Mouse (Mus musculus): ENCODE data around the gene Me3. TPM values are rescaled to one million over a fixed set of nuclear protein-coding genes. Genes with fewer than 3 reads are reported as not detected.
"Not testable (repeated sequence)": the region's sequence is repeated elsewhere in the genome, so short reads cannot be mapped to it uniquely, and the experiment has no call there.

Gene Me3
- total RNA-seq, 1 experiment = 0.13 TPM

GRCm38 (mm10) chr7:89720256-89720655, 88.1 kb downstream of the Me3 start:
- TF ChIP-seq HCFC1 (IDR thresholded peaks at IDR 0.05; ENCODE audit: borderline replicate concordance, insufficient read depth, low read length) = no peak
- no peak for TF ChIP-seq ZNF384 (IDR thresholded peaks at IDR 0.05; ENCODE audit: low read depth, low read length)
- no peak for TF ChIP-seq CHD2 (IDR thresholded peaks at IDR 0.05; ENCODE audit: low read depth, low read length)
- TF ChIP-seq MAFK (IDR thresholded peaks at IDR 0.05; ENCODE audit: insufficient read depth, low read depth, low read length) = no peak
- TF ChIP-seq ZC3H11A (IDR thresholded peaks at IDR 0.05; ENCODE audit: borderline replicate concordance, low read depth, low read length) = no peak
- DNase-seq (ENCODE audit: low read depth, low spot score) = no peak
- no peak overlapping the region for H3K27ac ChIP-seq (ENCODE audit: insufficient read depth, low read depth, low read length, poor library complexity, severe bottlenecking)
- H3K9ac ChIP-seq (ENCODE audit: insufficient read depth, low read depth, low read length, poor library complexity, severe bottlenecking) = no peak overlapping the region
- H3K9me3 ChIP-seq (ENCODE audit: control insufficient read depth, insufficient read depth, low read depth, low read length) = no peaks in the 10 kb centered on the region
- H3K36me3 ChIP-seq (ENCODE audit: control insufficient read depth, insufficient read depth, low read length, poor library complexity, severe bottlenecking) = no peaks in the 10 kb centered on the region
- H3K4me1 ChIP-seq (ENCODE audit: control insufficient read depth in 2 of 2, insufficient read depth in 2 of 2, low read length in 2 of 2, poor library complexity in 1 of 2) = no peaks in the 10 kb centered on the region
- in situ Hi-C loops (cut with MboI; ENCODE audit: low sequenced_read_pairs in 2 of 2, unreplicated experiment in 2 of 2) = no loop called here
- no peak overlapping the region for H3K4me3 ChIP-seq (ENCODE audit: insufficient read depth in 1 of 2, low read depth in 1 of 2, low read length in 2 of 2, poor library complexity in 1 of 2, severe bottlenecking in 1 of 2)

- no peak overlapping the region for H3K27ac ChIP-seq (ENCODE audit: insufficient read depth, low read depth, low read length, poor library complexity, severe bottlenecking)
- no peak overlapping the region for H3K9ac ChIP-seq (ENCODE audit: insufficient read depth, low read depth, low read length, poor library complexity, severe bottlenecking)
- TF ChIP-seq MAFK (IDR thresholded peaks at IDR 0.05; ENCODE audit: insufficient read depth, low read depth, low read length) (no peak), HCFC1 (IDR thresholded peaks at IDR 0.05; ENCODE audit: borderline replicate concordance, insufficient read depth, low read length) (no peak), ZNF384 (IDR thresholded peaks at IDR 0.05; ENCODE audit: low read depth, low read length) (no peak), CHD2 (IDR thresholded peaks at IDR 0.05; ENCODE audit: low read depth, low read length) (no peak), ZC3H11A (IDR thresholded peaks at IDR 0.05; ENCODE audit: borderline replicate concordance, low read depth, low read length) (no peak)
- no peak overlapping the region for H3K4me3 ChIP-seq (ENCODE audit: insufficient read depth in 1 of 2, low read depth in 1 of 2, low read length in 2 of 2, poor library complexity in 1 of 2, severe bottlenecking in 1 of 2)
- no peaks in the 10 kb centered on the region for H3K4me1 ChIP-seq (ENCODE audit: control insufficient read depth in 2 of 2, insufficient read depth in 2 of 2, low read length in 2 of 2, poor library complexity in 1 of 2)
- H3K9me3 ChIP-seq (ENCODE audit: control insufficient read depth, insufficient read depth, low read depth, low read length) = no peaks in the 10 kb centered on the region
- no peaks in the 10 kb centered on the region for H3K36me3 ChIP-seq (ENCODE audit: control insufficient read depth, insufficient read depth, low read length, poor library complexity, severe bottlenecking)
- no peak for DNase-seq (ENCODE audit: low read depth, low spot score)
- in situ Hi-C loops (cut with MboI; ENCODE audit: low sequenced_read_pairs in 2 of 2, unreplicated experiment in 2 of 2) = no loop called here
These were observed 94.5 kb downstream of the Me3 start for GRCm38 (mm10) chr7:89726712-89727111.

GRCm38 (mm10) chr7:89727615-89728014, 95.4 kb downstream of the Me3 start:
- Histone ChIP-seq H3K9me3 (ENCODE audit: control insufficient read depth, insufficient read depth, low read depth, low read length) (no peaks in the 10 kb centered on the region), H3K4me3 (ENCODE audit: insufficient read depth in 1 of 2, low read depth in 1 of 2, low read length in 2 of 2, poor library complexity in 1 of 2, severe bottlenecking in 1 of 2) (no peak overlapping the region), H3K9ac (ENCODE audit: insufficient read depth, low read depth, low read length, poor library complexity, severe bottlenecking) (no peak overlapping the region), H3K27ac (ENCODE audit: insufficient read depth, low read depth, low read length, poor library complexity, severe bottlenecking) (no peak overlapping the region), H3K4me1 (ENCODE audit: control insufficient read depth in 2 of 2, insufficient read depth in 2 of 2, low read length in 2 of 2, poor library complexity in 1 of 2) (no peaks in the 10 kb centered on the region), H3K36me3 (ENCODE audit: control insufficient read depth, insufficient read depth, low read length, poor library complexity, severe bottlenecking) (no peaks in the 10 kb centered on the region)
- TF ChIP-seq MAFK (IDR thresholded peaks at IDR 0.05; ENCODE audit: insufficient read depth, low read depth, low read length) (no peak), ZC3H11A (IDR thresholded peaks at IDR 0.05; ENCODE audit: borderline replicate concordance, low read depth, low read length) (no peak), CHD2 (IDR thresholded peaks at IDR 0.05; ENCODE audit: low read depth, low read length) (no peak), ZNF384 (IDR thresholded peaks at IDR 0.05; ENCODE audit: low read depth, low read length) (no peak), HCFC1 (IDR thresholded peaks at IDR 0.05; ENCODE audit: borderline replicate concordance, insufficient read depth, low read length) (no peak)
- in situ Hi-C loops (cut with MboI; ENCODE audit: low sequenced_read_pairs in 2 of 2, unreplicated experiment in 2 of 2) = no loop called here
- no peak for DNase-seq (ENCODE audit: low read depth, low spot score)

GRCm38 (mm10) chr7:89728393-89728792, 96.2 kb downstream of the Me3 start:
- Histone ChIP-seq H3K4me3 (ENCODE audit: insufficient read depth in 1 of 2, low read depth in 1 of 2, low read length in 2 of 2, poor library complexity in 1 of 2, severe bottlenecking in 1 of 2) (no peak overlapping the region), H3K27ac (ENCODE audit: insufficient read depth, low read depth, low read length, poor library complexity, severe bottlenecking) (no peak overlapping the region), H3K9me3 (ENCODE audit: control insufficient read depth, insufficient read depth, low read depth, low read length) (no peaks in the 10 kb centered on the region), H3K36me3 (ENCODE audit: control insufficient read depth, insufficient read depth, low read length, poor library complexity, severe bottlenecking) (no peaks in the 10 kb centered on the region), H3K4me1 (ENCODE audit: control insufficient read depth in 2 of 2, insufficient read depth in 2 of 2, low read length in 2 of 2, poor library complexity in 1 of 2) (no peaks in the 10 kb centered on the region), H3K9ac (ENCODE audit: insufficient read depth, low read depth, low read length, poor library complexity, severe bottlenecking) (no peak overlapping the region)
- TF ChIP-seq MAFK (IDR thresholded peaks at IDR 0.05; ENCODE audit: insufficient read depth, low read depth, low read length) (no peak), ZNF384 (IDR thresholded peaks at IDR 0.05; ENCODE audit: low read depth, low read length) (no peak), CHD2 (IDR thresholded peaks at IDR 0.05; ENCODE audit: low read depth, low read length) (no peak), ZC3H11A (IDR thresholded peaks at IDR 0.05; ENCODE audit: borderline replicate concordance, low read depth, low read length) (no peak), HCFC1 (IDR thresholded peaks at IDR 0.05; ENCODE audit: borderline replicate concordance, insufficient read depth, low read length) (no peak)
- no peak for DNase-seq (ENCODE audit: low read depth, low spot score)
- in situ Hi-C loops (cut with MboI; ENCODE audit: low sequenced_read_pairs in 2 of 2, unreplicated experiment in 2 of 2) = no loop called here

GRCm38 (mm10) chr7:89730514-89730913, 98.3 kb downstream of the Me3 start:
- Histone ChIP-seq H3K9ac (ENCODE audit: insufficient read depth, low read depth, low read length, poor library complexity, severe bottlenecking) (no peak overlapping the region), H3K4me3 (ENCODE audit: insufficient read depth in 1 of 2, low read depth in 1 of 2, low read length in 2 of 2, poor library complexity in 1 of 2, severe bottlenecking in 1 of 2) (no peak overlapping the region), H3K36me3 (ENCODE audit: control insufficient read depth, insufficient read depth, low read length, poor library complexity, severe bottlenecking) (no peaks in the 10 kb centered on the region), H3K27ac (ENCODE audit: insufficient read depth, low read depth, low read length, poor library complexity, severe bottlenecking) (no peak overlapping the region), H3K9me3 (ENCODE audit: control insufficient read depth, insufficient read depth, low read depth, low read length) (no peaks in the 10 kb centered on the region), H3K4me1 (ENCODE audit: control insufficient read depth in 2 of 2, insufficient read depth in 2 of 2, low read length in 2 of 2, poor library complexity in 1 of 2) (no peaks in the 10 kb centered on the region)
- no peak for DNase-seq (ENCODE audit: low read depth, low spot score)
- in situ Hi-C loops (cut with MboI; ENCODE audit: low sequenced_read_pairs in 2 of 2, unreplicated experiment in 2 of 2) = no loop called here
- TF ChIP-seq MAFK (IDR thresholded peaks at IDR 0.05; ENCODE audit: insufficient read depth, low read depth, low read length) = no peak
- no peak for TF ChIP-seq ZC3H11A (IDR thresholded peaks at IDR 0.05; ENCODE audit: borderline replicate concordance, low read depth, low read length)
- TF ChIP-seq HCFC1 (IDR thresholded peaks at IDR 0.05; ENCODE audit: borderline replicate concordance, insufficient read depth, low read length) = no peak
- TF ChIP-seq CHD2 (IDR thresholded peaks at IDR 0.05; ENCODE audit: low read depth, low read length) = no peak
- TF ChIP-seq ZNF384 (IDR thresholded peaks at IDR 0.05; ENCODE audit: low read depth, low read length) = no peak

- H3K27ac ChIP-seq (ENCODE audit: insufficient read depth, low read depth, low read length, poor library complexity, severe bottlenecking); in situ Hi-C loops (cut with MboI; ENCODE audit: low sequenced_read_pairs in 2 of 2, unreplicated experiment in 2 of 2); DNase-seq (ENCODE audit: low read depth, low spot score); H3K36me3 ChIP-seq (ENCODE audit: control insufficient read depth, insufficient read depth, low read length, poor library complexity, severe bottlenecking); H3K4me3 ChIP-seq (ENCODE audit: insufficient read depth in 1 of 2, low read depth in 1 of 2, low read length in 2 of 2, poor library complexity in 1 of 2, severe bottlenecking in 1 of 2); H3K9ac ChIP-seq (ENCODE audit: insufficient read depth, low read depth, low read length, poor library complexity, severe bottlenecking); H3K9me3 ChIP-seq (ENCODE audit: control insufficient read depth, insufficient read depth, low read depth, low read length); H3K4me1 ChIP-seq (ENCODE audit: control insufficient read depth in 2 of 2, insufficient read depth in 2 of 2, low read length in 2 of 2, poor library complexity in 1 of 2): not testable (repeated sequence)
These were observed 98.9 kb downstream of the Me3 start for GRCm38 (mm10) chr7:89731115-89731514.
